Mouse (Mus musculus) brain, embryonic 14.5 days (tissue): ENCODE results near the gene Il2rb. TPM values are rescaled to one million over a fixed set of nuclear protein-coding genes. Genes with fewer than 3 reads are reported as not detected.

Experiments
- DNase-seq: peaks from one replicate; pipeline ENCODE4 v3.0.0-alpha.2; 2011; ENCODE audit warnings: low read depth
- CTCF ChIP-seq: fragments of 200-500 bp; IDR thresholded peaks from 2 replicates; pipeline ENCODE4 v1.5.1; 2012; ENCODE audit warnings: inconsistent platforms, mild to moderate bottlenecking, moderate library complexity, borderline replicate concordance; ENCODE audit not compliant: insufficient read depth, insufficient read length; ENCODE audit errors: extremely low read depth
- POLR2A ChIP-seq: fragments of 200-500 bp; IDR thresholded peaks from 2 replicates; pipeline ENCODE4 v1.6.1; 2012; ENCODE audit warnings: mild to moderate bottlenecking, inconsistent platforms, borderline replicate concordance; ENCODE audit not compliant: poor library complexity, insufficient read depth, insufficient read length, severe bottlenecking; ENCODE audit errors: extremely low read depth
- polyA plus RNA-seq: library from polyadenylated mRNA; depleted of rRNA; stranded (reverse); fragments of >200 nt; gene quantifications from 2 replicates; pipeline ENCODE4 v1.2.3, GENCODE M21; 2012

The Il2rb gene
- polyA plus RNA-seq, 1 experiment = 0.12 TPM

- no peak for DNase-seq
- TF ChIP-seq POLR2A (no peak), CTCF (no peak)
Measured at GRCm38 (mm10) chr15:78493401-78494010, 1.6 kb downstream of the Il2rb start.

DNA sequence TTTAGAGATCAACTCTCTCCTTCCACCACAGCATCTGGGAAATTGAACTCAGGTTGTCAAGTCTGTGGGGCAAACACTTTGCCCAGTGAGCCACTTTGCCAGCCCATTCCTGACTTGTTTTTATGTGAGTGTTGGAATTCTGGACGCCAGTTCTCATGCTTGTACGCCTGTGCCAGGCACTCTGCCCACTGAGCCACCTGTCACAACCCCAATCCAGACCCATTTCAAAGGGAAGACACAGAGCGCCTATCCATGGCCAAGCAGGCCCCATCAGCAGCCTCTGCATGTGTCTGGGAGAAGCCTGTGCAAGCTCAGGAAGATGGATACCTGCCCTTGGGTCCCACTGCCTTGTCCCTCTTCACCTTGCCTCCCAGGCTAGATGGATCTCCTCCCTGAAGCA is 3.8 kb downstream of the Il2rb start:
- TF ChIP-seq CTCF (no peak), POLR2A (no peak)
- no peak for DNase-seq

- TF ChIP-seq POLR2A = no peak
- TF ChIP-seq CTCF = no peak
- no peak for DNase-seq
Measured at GRCm38 (mm10) chr15:78489906-78490305, 5.2 kb downstream of the Il2rb start.

DNA sequence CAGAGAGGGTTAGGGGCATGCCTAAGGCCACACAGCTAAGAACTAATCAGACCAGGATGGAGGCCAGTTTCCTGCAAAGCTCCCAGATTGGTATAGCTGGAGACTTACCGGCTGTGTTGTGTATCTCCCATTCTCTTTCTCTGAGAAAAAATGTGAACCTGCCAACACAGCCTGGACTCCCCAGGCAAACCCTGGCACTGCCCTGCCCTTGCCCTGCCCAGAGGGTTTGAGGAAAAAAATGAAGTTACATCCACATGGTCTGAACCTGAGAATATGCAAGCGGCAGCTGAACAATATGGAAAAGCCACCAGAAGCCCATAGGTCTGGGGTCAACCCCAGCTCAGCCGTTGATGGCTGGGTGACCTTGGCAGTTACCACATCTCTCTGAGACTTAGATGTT is 5.8 kb downstream of the Il2rb start:
- DNase-seq = no peak
- no peak for TF ChIP-seq POLR2A
- no peak for TF ChIP-seq CTCF

DNA sequence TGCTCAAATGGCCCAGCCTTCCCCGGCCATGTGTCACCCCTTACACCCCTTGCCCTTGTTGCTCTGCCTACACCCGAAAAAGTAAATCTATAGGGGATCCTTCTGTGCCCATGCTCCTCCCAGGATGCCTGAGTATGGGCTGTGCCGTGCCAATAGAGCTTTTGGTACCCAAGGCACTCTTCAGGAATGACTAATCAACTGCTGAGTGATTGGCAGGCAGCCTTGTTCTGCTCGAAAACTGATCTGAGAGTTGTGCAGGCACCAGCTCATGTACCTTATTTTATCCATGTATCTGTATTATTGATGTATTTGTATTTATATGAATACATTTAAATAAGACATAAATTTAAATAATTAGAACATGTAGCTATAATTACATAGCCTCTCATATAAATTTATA is 8.0 kb downstream of the Il2rb start:
- DNase-seq = no peak
- TF ChIP-seq POLR2A (no peak), CTCF (no peak)

DNA sequence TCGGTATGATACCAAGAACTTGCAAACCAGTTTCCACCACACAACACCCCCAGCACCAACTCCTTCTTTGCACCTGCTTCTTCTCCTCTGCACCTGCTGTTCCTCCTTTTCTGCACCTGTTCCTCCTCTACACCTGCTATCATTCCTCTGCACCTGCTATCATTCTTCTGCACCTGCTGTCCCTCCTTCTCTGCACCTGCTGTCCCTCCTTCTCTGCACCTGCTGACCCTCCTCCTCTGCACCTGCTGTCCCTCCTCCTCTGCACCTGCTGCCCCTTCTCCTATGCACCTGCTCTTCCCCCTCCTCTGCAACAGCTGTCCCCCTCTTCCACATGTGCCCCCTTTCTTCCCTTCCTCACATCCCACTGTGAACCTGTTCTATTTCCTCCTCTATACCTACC is 8.5 kb downstream of the Il2rb start:
- TF ChIP-seq POLR2A = no peak
- no peak for TF ChIP-seq CTCF

GRCm38 (mm10) chr15:78483311-78483710 is 11.8 kb downstream of the Il2rb start:
- TF ChIP-seq POLR2A (no peak), CTCF (no peak)
- DNase-seq = no peak

More for the DNA sequence above, 8.5 kb downstream of the Il2rb start:
- DNase-seq = no peak

DNA sequence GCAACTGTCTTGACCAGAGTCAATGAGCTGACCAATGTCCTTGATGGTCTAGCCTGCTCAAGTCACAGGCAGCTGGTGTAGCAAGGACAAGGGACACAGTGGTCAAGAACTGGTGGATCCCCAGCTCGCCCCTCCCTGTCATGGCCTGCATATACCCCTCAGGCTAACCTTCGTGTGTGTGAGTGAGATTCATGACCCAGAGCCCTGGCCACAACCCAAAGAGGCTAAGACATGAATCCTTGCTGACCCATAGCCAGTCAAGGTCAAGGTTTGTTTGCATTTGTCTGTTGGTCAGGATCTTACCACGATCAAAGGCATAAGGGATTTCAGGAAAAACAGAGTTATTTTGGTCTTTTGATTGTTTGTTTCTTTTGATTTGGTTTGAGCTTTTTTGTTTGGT is 12.6 kb downstream of the Il2rb start:
- TF ChIP-seq POLR2A = no peak
- TF ChIP-seq CTCF = no peak
- no peak for DNase-seq

DNA sequence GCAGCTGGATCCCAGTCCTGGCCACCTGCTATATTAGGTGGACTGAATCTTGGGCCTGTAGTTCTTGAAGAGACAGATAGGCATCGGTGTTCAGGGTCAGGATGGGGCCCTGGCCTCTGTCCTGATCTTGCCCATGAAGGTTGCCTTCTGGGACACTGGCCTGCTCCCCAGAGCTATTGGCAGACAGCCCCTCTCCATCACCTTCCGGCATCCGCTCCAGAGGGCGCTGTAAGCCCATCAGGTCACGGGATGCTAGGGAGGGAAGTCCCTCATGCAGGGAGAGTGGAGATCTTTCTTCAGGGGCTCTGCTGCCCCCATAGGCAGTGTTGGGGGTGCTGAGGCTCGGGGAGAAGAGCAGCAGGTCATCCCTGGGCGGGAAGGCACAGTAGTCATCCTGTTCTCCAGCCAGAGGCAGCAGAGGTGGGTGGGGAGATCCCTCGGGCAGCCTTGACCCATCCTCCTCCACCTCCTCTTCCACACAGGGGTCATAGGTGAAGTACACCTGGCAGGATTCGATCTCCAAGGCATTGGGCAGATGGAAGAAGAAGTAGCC is 13.5 kb downstream of the Il2rb start:
- TF ChIP-seq POLR2A (no peak), CTCF (no peak)
- DNase-seq = no peak

DNA sequence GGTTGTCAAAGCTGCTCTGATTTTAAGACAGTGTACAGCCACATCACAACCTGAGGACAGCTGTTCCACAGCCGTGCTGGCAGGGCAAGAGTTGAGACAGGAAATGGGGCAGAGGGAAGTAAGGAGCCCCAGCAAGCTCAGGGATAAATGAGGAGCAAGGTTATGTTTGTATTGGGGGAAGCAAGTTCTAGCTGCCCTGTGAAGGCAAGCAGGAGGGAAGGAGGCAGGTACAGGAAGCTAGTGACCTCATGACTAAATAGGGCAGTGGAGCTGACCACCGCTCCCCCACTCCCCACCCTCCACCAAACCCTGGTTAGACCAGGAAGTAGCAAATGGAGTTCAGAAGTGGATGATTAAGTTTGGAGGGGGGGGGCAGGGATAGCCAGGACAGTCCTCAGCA is 14.1 kb downstream of the Il2rb start:
- no peak for DNase-seq
- TF ChIP-seq POLR2A (no peak), CTCF (no peak)

DNA sequence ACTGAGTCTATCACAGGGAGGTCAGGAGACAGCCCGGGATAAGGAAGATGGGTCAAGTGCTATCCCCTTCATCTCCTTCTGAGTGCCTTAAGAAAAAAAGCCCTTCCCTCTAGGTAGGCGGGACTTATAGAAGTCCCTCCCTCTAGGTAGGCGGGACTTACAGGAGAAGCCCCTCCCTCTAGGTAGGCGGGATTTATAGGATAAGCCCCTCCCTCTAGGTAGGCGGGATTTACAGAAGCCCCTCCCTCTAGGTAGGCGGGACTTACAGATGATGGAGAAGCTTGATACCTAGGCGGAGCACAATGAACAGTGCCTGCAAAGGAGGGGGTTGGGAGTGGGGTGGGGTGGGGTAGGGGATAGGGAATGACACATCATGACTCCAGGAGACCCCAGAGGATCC is 15.0 kb downstream of the Il2rb start:
- TF ChIP-seq POLR2A = no peak
- no peak for TF ChIP-seq CTCF
- DNase-seq = no peak

GRCm38 (mm10) chr15:78479470-78479869 is 15.6 kb downstream of the Il2rb start:
- DNase-seq = no peak
- TF ChIP-seq CTCF (no peak), POLR2A (no peak)

- no peak for DNase-seq
- TF ChIP-seq POLR2A (no peak), CTCF (no peak)
Measured at GRCm38 (mm10) chr15:78478073-78478472, 17.0 kb downstream of the Il2rb start.

- no peak for DNase-seq
- TF ChIP-seq POLR2A (no peak), CTCF (no peak)
Measured at GRCm38 (mm10) chr15:78476878-78477277, 18.2 kb downstream of the Il2rb start.
